Mouse (Mus musculus): Measurements from ENCODE around the gene Dusp12. TPM values are rescaled to one million over a fixed set of nuclear protein-coding genes. Genes with fewer than 3 reads are reported as not detected.

Gene Dusp12
- polyA plus RNA-seq, 2 experiments from 2014 or later = 10.2 to 14.5 TPM

- ATAC-seq = peak; percentile 61
These were observed 23.5 kb downstream of the Dusp12 start for GRCm38 (mm10) chr1:170861671-170862434.

GRCm38 (mm10) chr1:170858872-170859271 is 26.5 kb downstream of the Dusp12 start:
- no peak for ATAC-seq

- ATAC-seq = no peak
These were observed 28.0 kb downstream of the Dusp12 start for GRCm38 (mm10) chr1:170857369-170857768.

GRCm38 (mm10) chr1:170855056-170855760 is 30.1 kb downstream of the Dusp12 start:
- no peak for ATAC-seq

GRCm38 (mm10) chr1:170853604-170854003 is 31.7 kb downstream of the Dusp12 start:
- peak; percentile 72 for ATAC-seq

- ATAC-seq = no peak
These were observed 34.4 kb downstream of the Dusp12 start for GRCm38 (mm10) chr1:170850637-170851624.

- ATAC-seq = no peak
These were observed 35.3 kb downstream of the Dusp12 start for GRCm38 (mm10) chr1:170850007-170850406.

GRCm38 (mm10) chr1:170845448-170846307 is 39.7 kb downstream of the Dusp12 start:
- peak; percentile 41 for ATAC-seq

GRCm38 (mm10) chr1:170844380-170844779 is 41.0 kb downstream of the Dusp12 start:
- peak; percentile 80 for ATAC-seq

GRCm38 (mm10) chr1:170839685-170840084 is 45.7 kb downstream of the Dusp12 start:
- peak; percentile 32 for ATAC-seq

GRCm38 (mm10) chr1:170834756-170835155 is 50.6 kb downstream of the Dusp12 start:
- no peak for ATAC-seq

- ATAC-seq = no peak
These were observed 55.6 kb downstream of the Dusp12 start for GRCm38 (mm10) chr1:170829781-170830180.

GRCm38 (mm10) chr1:170829344-170829743 is 56.0 kb downstream of the Dusp12 start:
- no peak for ATAC-seq

Other genes with a start within 250 kb of the Dusp12 start
- not detected for gene Olfml2b, start 241.0 kb downstream of the Dusp12 start, polyA plus RNA-seq (2017; shearing (Covaris generic))
- gene Atf6, start 17.8 kb downstream of the Dusp12 start, polyA plus RNA-seq (2017; shearing (Covaris generic)) = 1 to 10 TPM; 6.5 to 8.2 TPM
- not detected for gene Gm26620, start 475 bp downstream of the Dusp12 start, polyA plus RNA-seq (2017; shearing (Covaris generic))
- gene Fcrlb, start 27.4 kb upstream of the Dusp12 start, polyA plus RNA-seq (2017; shearing (Covaris generic)) = not detected
- 1 to 10 TPM in 1 of 2 experiments, not detected in 1; 4.9 TPM for gene Fcrla, start 42.0 kb upstream of the Dusp12 start, polyA plus RNA-seq (2017; shearing (Covaris generic))
- gene Fcgr2b, start 91.0 kb upstream of the Dusp12 start, polyA plus RNA-seq (2017; shearing (Covaris generic)) = under 1 TPM; 0.20 to 0.94 TPM
- under 1 TPM in 1 of 2 experiments, not detected in 1; 0.40 TPM for gene Fcgr4, start 133.4 kb upstream of the Dusp12 start, polyA plus RNA-seq (2017; shearing (Covaris generic))
- gene Fcgr3, start 179.4 kb upstream of the Dusp12 start, polyA plus RNA-seq (2017; shearing (Covaris generic)) = under 1 TPM in 1 of 2 experiments, not detected in 1; 0.45 TPM
- 1 to 10 TPM; 2.1 to 2.4 TPM for gene Cfap126, start 228.4 kb upstream of the Dusp12 start, polyA plus RNA-seq (2017; shearing (Covaris generic))

All from activated CD4-positive, CD25-positive, alpha-beta regulatory T cell, adult 4 months (primary cell).